Mouse (Mus musculus): ENCODE measurements around the gene Chd6. TPM values are rescaled to one million over a fixed set of nuclear protein-coding genes. Genes with fewer than 3 reads are reported as not detected.

Chd6 gene
- polyA plus RNA-seq, 1 experiment from 2014 or later, result 28.5 TPM

DNA sequence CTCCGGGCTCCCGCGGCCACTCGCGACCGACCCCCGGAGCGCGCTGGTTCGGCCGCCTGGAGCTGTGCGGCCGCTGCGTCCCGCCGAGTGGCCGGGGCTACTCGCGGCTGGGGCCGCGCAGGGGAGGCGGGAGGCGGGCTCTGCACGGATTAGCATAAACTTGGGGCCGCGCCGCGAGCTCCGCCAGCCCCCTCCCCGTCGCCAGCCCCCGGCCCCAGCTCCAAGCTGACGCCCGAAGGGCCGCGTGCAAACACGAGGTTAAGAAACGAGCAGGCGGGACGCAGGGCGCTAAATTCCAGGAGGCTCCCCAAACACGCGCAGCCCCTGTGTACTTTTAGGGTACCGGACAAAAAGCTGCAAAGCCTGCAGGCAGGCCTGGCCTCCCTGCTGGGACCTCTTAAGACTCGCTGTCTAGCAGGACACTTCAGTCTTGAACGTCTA, 196.6 kb downstream of the Chd6 start, which contains the start of gene Emilin3:
Gene Emilin3, minus strand, starts transcription at position 98 of the 441 bp plus-strand sequence.
- peak within 1 kb of the TSS; percentile 56 for H3K4me3 ChIP-seq (ENCODE audit: low read depth, low read length)
- peak; percentile 69 for DNase-seq (ENCODE audit: low spot score)
- peak within 1 kb of the TSS; percentile 58 for H3K9ac ChIP-seq (ENCODE audit: low read length)
- peaks cover 20% of the 10 kb centered on the region for H3K36me3 ChIP-seq (ENCODE audit: control insufficient read depth, insufficient read depth, low read length)
- no peaks in the 10 kb centered on the region for H3K9me3 ChIP-seq (ENCODE audit: control insufficient read depth, low read length)
- H3K4me1 ChIP-seq (replicated peaks; ENCODE audit: control insufficient read depth, insufficient read depth, low read length), result peaks cover 13% of the 10 kb centered on the region
- peak; percentile 80 for ATAC-seq (replicated peaks; ENCODE audit: low FRiP score, low TSS enrichment, low read depth)
- under 1% methylated on average over 40 of the region's 46 CpGs for WGBS
- H3K27ac ChIP-seq (ENCODE audit: low read depth), result peak within 1 kb of the TSS; percentile 73
- peaks cover 15% of the 10 kb centered on the region for H3K27me3 ChIP-seq (replicated peaks; ENCODE audit: control insufficient read depth, insufficient read depth, low read length)
- peak within 1 kb of the TSS; percentile 77 for H3K4me2 ChIP-seq (ENCODE audit: low read length)

DNA sequence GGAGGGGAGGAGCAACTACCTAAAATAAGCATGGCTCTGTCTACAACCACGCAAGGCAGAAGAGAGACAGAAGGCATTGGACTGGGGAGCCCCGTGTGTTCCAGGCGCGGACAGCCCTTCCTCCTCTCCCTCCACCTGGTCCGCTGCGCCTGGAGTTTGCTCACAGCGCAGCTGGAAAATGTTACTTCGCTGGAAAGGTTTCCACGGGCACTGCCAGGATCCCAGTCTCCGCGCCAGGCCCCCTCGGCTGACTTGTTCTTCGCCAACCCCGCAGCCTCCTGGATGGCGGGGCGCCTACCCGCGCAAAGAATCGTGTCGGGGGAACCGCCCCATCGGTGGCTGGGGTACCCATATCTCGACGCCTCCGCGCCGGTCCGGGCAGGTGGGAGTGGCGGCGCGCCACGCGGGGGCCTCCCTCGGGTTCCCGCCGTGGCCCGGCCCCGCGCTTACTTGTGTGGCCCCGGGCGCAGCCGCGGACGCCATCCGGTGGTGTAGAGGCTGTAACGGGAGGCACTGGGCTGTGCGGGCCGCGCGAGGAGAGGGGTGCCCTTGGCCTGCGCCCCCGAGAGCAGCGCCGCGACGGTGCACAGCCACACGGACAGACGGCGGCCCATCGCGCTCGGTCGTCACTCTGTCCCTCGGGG, 197.2 kb downstream of the Chd6 start:
- Histone ChIP-seq H3K9me3 (ENCODE audit: control insufficient read depth, low read length) (no peaks in the 10 kb centered on the region), H3K4me3 (ENCODE audit: low read depth, low read length) (peak overlapping the region; percentile 56), H3K4me2 (ENCODE audit: low read length) (peak overlapping the region; percentile 77), H3K4me1 (replicated peaks; ENCODE audit: control insufficient read depth, insufficient read depth, low read length) (peaks cover 13% of the 10 kb centered on the region), H3K9ac (ENCODE audit: low read length) (peak overlapping the region; percentile 58), H3K27me3 (replicated peaks; ENCODE audit: control insufficient read depth, insufficient read depth, low read length) (peaks cover 15% of the 10 kb centered on the region), H3K36me3 (ENCODE audit: control insufficient read depth, insufficient read depth, low read length) (peaks cover 25% of the 10 kb centered on the region), H3K27ac (ENCODE audit: low read depth) (peak overlapping the region; percentile 73)
- DNase-seq (ENCODE audit: low spot score) (peak; percentile 74), ATAC-seq (replicated peaks; ENCODE audit: low FRiP score, low TSS enrichment, low read depth) (peak; percentile 43)
- WGBS, result under 1% methylated on average over 58 of the region's 64 CpGs

DNA sequence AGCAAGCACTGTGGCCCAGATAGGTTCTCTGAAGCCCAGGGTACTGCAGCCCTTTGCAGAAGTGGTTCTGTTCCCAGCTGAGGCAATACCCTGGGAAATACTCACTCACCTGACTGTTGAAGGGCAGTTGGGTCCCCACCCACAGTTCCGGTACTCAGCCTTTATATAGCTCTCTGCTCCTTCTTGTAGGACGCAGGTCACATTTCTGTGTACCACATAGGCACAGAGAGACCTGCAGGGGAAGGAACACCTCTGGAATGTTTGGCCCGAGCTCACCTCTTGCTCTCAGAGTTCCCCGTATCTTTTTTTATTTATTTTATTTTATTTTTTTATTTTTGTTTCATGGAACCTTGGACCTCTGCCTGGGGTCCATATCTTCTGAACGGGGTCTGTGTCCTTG, 198.2 kb downstream of the Chd6 start:
- Histone ChIP-seq H3K36me3 (ENCODE audit: control insufficient read depth, insufficient read depth, low read length) (peaks cover 25% of the 10 kb centered on the region), H3K4me2 (ENCODE audit: low read length) (peak overlapping the region; percentile 77), H3K9ac (ENCODE audit: low read length) (no peak overlapping the region), H3K4me1 (replicated peaks; ENCODE audit: control insufficient read depth, insufficient read depth, low read length) (peaks cover 7% of the 10 kb centered on the region), H3K27me3 (replicated peaks; ENCODE audit: control insufficient read depth, insufficient read depth, low read length) (peaks cover 15% of the 10 kb centered on the region), H3K4me3 (ENCODE audit: low read depth, low read length) (peak overlapping the region; percentile 56; the same call in 1 of the 2 replicates), H3K27ac (ENCODE audit: low read depth) (no peak overlapping the region), H3K9me3 (ENCODE audit: control insufficient read depth, low read length) (no peaks in the 10 kb centered on the region)
- no peak for DNase-seq (ENCODE audit: low spot score)
- no peak for ATAC-seq (replicated peaks; ENCODE audit: low FRiP score, low TSS enrichment, low read depth)
- 85% methylated on average over 5 of the region's 5 CpGs for whole genome bisulfite sequencing

DNA sequence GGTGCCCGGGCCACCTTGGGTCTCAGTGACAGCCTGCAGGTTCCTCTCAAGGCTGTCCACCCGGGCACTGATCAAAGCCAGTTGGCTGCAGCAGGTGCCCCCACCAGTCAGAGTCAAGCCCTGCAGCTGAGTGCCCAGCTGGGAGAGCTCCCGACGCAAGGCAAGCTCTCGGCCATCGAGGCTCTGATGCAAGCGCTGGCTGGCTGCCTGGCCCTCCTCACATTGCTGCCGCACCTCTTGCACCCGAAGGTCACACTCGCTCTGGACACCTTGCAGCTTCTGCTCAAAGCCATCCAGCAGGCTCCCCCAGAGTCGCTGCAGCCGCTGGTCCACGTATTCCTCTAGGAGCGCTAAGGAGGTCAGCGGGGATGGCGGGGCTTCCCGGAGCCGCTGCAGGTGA, 200.3 kb downstream of the Chd6 start:
- peaks cover 2% of the 10 kb centered on the region; the same call in 1 of the 2 replicates for H3K4me1 ChIP-seq (replicated peaks; ENCODE audit: control insufficient read depth, insufficient read depth, low read length)
- H3K9ac ChIP-seq (ENCODE audit: low read length), result no peak overlapping the region
- H3K9me3 ChIP-seq (ENCODE audit: control insufficient read depth, low read length), result no peaks in the 10 kb centered on the region
- no peak overlapping the region for H3K27ac ChIP-seq (ENCODE audit: low read depth)
- peaks cover 25% of the 10 kb centered on the region for H3K36me3 ChIP-seq (ENCODE audit: control insufficient read depth, insufficient read depth, low read length)
- no peak for ATAC-seq (replicated peaks; ENCODE audit: low FRiP score, low TSS enrichment, low read depth)
- no peak overlapping the region for H3K4me2 ChIP-seq (ENCODE audit: low read length)
- H3K27me3 ChIP-seq (replicated peaks; ENCODE audit: control insufficient read depth, insufficient read depth, low read length), result peaks cover 15% of the 10 kb centered on the region
- 64% methylated on average over 18 of the region's 18 CpGs for WGBS
- H3K4me3 ChIP-seq (ENCODE audit: low read depth, low read length), result no peak overlapping the region
- DNase-seq (ENCODE audit: low spot score), result no peak

DNA sequence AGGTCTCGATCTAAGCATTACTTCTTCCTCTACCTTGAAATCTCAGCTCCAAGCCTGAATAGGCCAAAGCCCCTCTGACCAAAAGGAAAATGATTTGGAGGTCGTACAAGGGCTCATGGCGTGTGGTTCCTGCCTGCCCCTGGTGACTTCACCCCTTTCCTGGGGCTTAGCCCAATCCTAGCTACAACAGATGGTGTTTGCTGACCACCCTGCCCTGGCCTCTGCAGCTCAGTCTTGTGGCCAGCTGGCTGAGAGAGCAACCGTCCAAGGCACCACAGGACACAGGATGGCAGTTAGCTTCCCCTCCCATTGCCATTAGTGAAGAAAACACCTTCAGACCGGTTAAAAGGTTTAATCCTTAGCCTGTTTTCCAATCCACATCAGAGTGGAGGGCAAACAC, 202.8 kb downstream of the Chd6 start:
- Histone ChIP-seq H3K9me3 (ENCODE audit: control insufficient read depth, low read length) (no peaks in the 10 kb centered on the region), H3K9ac (ENCODE audit: low read length) (no peak overlapping the region), H3K4me2 (ENCODE audit: low read length) (no peak overlapping the region), H3K27ac (ENCODE audit: low read depth) (no peak overlapping the region), H3K27me3 (replicated peaks; ENCODE audit: control insufficient read depth, insufficient read depth, low read length) (0 out of 2 replicates have a peak, but pooled peaks cover 3% of the 10 kb centered on the region), H3K4me1 (replicated peaks; ENCODE audit: control insufficient read depth, insufficient read depth, low read length) (peaks cover under 1% of the 10 kb centered on the region; the same call in 1 of the 2 replicates), H3K36me3 (ENCODE audit: control insufficient read depth, insufficient read depth, low read length) (peaks cover 25% of the 10 kb centered on the region), H3K4me3 (ENCODE audit: low read depth, low read length) (no peak overlapping the region)
- WGBS, result 78% methylated on average over 5 of the region's 5 CpGs
- DNase-seq (ENCODE audit: low spot score) (no peak), ATAC-seq (replicated peaks; ENCODE audit: low FRiP score, low TSS enrichment, low read depth) (no peak)

DNA sequence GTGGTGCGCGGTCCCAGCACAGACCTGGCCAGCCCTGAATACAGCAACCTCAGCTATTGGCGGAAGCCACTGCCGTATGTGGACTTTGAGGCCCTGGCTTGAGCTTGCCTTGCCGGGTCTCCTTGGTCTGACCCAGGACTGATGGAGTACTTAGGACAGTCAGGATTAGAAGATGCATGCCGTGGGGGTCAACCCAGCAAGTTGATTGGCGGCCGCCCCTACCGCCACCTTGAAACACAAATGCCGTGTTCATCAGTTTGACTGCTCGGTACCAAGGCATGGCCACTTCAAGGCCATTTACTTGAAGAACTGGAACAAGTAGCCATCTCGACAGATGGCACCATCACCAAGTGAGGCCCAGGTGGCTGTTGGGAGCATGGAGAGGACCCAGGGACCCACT, 203.6 kb downstream of the Chd6 start:
- ATAC-seq (replicated peaks; ENCODE audit: low FRiP score, low TSS enrichment, low read depth), result no peak
- 97% methylated on average over 12 of the region's 12 CpGs for WGBS

DNA sequence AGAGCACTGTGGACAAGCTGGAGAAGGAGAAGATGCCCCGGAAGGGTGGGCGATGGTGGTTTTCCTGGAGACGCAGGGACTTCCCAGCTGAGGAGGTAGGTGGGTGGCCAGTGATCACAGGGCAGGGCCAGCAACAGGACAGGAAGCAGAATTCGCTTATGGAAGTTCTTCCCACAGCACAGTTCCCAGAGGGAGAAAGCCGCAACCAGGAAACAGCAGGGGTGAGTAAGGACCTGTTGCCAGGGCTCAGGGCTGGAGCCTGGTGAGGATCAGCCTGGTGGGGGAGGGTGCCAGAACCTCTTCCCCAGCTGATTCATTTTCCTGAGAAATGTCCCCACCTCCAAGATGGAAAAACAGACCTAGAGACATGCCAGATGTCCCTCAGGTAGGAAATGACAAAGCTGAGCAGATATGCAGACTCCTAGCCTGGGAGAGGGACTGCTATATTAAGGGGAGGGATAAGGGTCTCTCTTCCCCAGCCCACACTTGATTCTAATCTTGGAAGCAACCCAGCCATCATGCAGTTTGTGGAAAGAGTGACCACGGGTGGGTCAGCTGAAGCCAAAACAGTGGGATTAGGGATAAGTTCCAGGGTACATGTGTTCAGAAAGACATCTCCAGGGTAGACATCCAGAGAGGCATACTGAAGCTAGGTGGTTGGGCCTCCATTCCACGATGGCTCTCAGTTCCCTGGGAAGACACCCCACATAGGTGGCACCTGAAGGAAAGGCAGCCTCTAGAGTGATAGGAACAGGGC, 207.0 kb downstream of the Chd6 start:
- no peak overlapping the region for H3K9ac ChIP-seq (ENCODE audit: low read length)
- H3K27me3 ChIP-seq (replicated peaks; ENCODE audit: control insufficient read depth, insufficient read depth, low read length), result no peaks in the 10 kb centered on the region
- no peaks in the 10 kb centered on the region; the same call in 1 of the 2 replicates for H3K4me1 ChIP-seq (replicated peaks; ENCODE audit: control insufficient read depth, insufficient read depth, low read length)
- 66% methylated on average over 7 of the region's 7 CpGs for WGBS
- ATAC-seq (replicated peaks; ENCODE audit: low FRiP score, low TSS enrichment, low read depth) (0 out of 2 replicates have a peak, but pooled peaks have one; percentile 16), DNase-seq (ENCODE audit: low spot score) (no peak)
- H3K36me3 ChIP-seq (ENCODE audit: control insufficient read depth, insufficient read depth, low read length), result peaks cover 2% of the 10 kb centered on the region; the same call in 1 of the 2 replicates
- no peak overlapping the region for H3K4me2 ChIP-seq (ENCODE audit: low read length)
- no peak overlapping the region for H3K27ac ChIP-seq (ENCODE audit: low read depth)
- H3K4me3 ChIP-seq (ENCODE audit: low read depth, low read length), result no peak overlapping the region
- H3K9me3 ChIP-seq (ENCODE audit: control insufficient read depth, low read length), result no peaks in the 10 kb centered on the region

More for the DNA sequence above, 203.6 kb downstream of the Chd6 start:
- Histone ChIP-seq H3K27ac (ENCODE audit: low read depth) (no peak overlapping the region), H3K9ac (ENCODE audit: low read length) (no peak overlapping the region), H3K4me2 (ENCODE audit: low read length) (no peak overlapping the region), H3K9me3 (ENCODE audit: control insufficient read depth, low read length) (no peaks in the 10 kb centered on the region), H3K4me3 (ENCODE audit: low read depth, low read length) (no peak overlapping the region), H3K4me1 (replicated peaks; ENCODE audit: control insufficient read depth, insufficient read depth, low read length) (no peaks in the 10 kb centered on the region; the same call in 1 of the 2 replicates), H3K27me3 (replicated peaks; ENCODE audit: control insufficient read depth, insufficient read depth, low read length) (no peaks in the 10 kb centered on the region), H3K36me3 (ENCODE audit: control insufficient read depth, insufficient read depth, low read length) (peaks cover 25% of the 10 kb centered on the region)
- DNase-seq (ENCODE audit: low spot score), result no peak

All from intestine, embryonic 14.5 days (tissue).